Mouse (Mus musculus): Measurements from ENCODE around the gene C530008M17Rik. TPM values are rescaled to one million over a fixed set of nuclear protein-coding genes. Genes with fewer than 3 reads are reported as not detected.

C530008M17Rik gene
- polyA plus RNA-seq, 1 experiment from 2014 or later, result 13.4 TPM

DNA sequence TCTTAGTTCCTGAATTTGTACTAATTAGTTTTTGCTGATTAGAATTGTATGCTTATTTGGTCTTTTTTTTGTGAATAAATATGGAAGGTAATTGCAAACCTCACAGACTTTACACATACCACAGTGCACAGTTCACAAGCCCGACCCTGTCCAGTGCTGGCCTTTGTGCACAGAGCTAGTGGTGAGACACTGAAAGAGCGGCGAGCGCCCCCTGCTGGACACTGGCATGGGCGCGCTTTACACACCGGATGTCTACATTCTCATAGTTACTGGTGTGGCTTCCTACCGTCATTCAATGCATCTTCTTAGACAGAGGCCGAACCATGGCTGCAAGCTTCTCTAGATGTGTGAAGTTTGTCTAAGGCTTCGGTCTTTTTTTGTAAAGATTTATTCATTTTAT is 197.2 kb downstream of the C530008M17Rik start:
- no peak overlapping the region for H3K9ac ChIP-seq
- H3K4me1 ChIP-seq, result peaks cover 20% of the 10 kb centered on the region
- H3K9me3 ChIP-seq, result no peaks in the 10 kb centered on the region
- peaks cover 38% of the 10 kb centered on the region for H3K27me3 ChIP-seq
- 20% methylated on average over 10 of the region's 10 CpGs for WGBS
- no peak overlapping the region for H3K4me2 ChIP-seq
- H3K27ac ChIP-seq, result no peak overlapping the region
- H3K4me3 ChIP-seq, result no peak overlapping the region
- ATAC-seq (ENCODE audit: insufficient number of reproducible peaks, low FRiP score, low TSS enrichment, low read depth), result peak; percentile 74; the same call in 1 of the 2 replicates
- H3K36me3 ChIP-seq, result peaks cover 8% of the 10 kb centered on the region; the same call in 1 of the 2 replicates

DNA sequence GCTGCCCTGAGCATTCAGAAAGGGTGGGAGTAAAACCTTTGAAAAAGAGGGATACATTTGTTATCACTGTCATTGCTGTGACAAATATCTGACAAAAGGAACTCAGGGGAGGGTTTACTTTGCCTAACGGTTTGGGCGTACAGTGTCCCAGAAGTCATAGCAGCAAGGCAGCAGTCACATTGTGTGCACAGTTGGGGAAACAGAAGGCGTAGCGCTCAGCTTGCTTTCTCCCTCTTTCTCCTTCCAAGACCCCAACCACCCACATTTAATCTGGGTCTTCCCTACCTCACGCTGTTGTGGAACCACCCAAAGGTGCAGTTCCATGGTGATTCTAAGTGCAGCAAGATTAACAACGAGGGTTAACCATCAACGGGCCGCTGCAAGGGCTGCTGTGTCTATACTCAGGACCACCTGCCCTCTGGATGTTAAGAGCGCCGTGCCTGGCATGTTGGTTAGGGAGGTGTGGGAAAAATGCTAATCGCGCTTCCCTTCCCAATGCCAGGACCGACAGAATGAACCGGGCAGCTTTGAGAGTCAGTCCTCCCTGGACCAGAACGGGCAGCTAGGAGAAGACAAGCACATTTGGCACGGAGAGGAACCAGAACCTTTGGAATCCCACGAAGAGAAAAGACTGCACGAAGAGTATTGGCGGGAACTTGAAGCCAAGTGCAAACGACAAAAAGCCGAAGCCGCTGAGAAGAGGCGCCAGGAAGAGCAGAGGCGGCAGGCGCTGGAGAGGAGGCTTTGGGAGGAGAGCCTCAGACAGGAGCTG is 199.7 kb downstream of the C530008M17Rik start:
- H3K9me3 ChIP-seq, result no peaks in the 10 kb centered on the region
- WGBS, result 37% methylated on average over 25 of the region's 25 CpGs
- H3K4me2 ChIP-seq, result peak overlapping the region; percentile 63
- H3K36me3 ChIP-seq, result peaks cover 11% of the 10 kb centered on the region; the same call in 1 of the 2 replicates
- no peak overlapping the region for H3K9ac ChIP-seq
- no peak for ATAC-seq (ENCODE audit: insufficient number of reproducible peaks, low FRiP score, low TSS enrichment, low read depth)
- peaks cover 20% of the 10 kb centered on the region for H3K4me1 ChIP-seq
- no peak overlapping the region for H3K27ac ChIP-seq
- peaks cover 43% of the 10 kb centered on the region for H3K27me3 ChIP-seq
- peak overlapping the region; percentile 35 for H3K4me3 ChIP-seq

DNA sequence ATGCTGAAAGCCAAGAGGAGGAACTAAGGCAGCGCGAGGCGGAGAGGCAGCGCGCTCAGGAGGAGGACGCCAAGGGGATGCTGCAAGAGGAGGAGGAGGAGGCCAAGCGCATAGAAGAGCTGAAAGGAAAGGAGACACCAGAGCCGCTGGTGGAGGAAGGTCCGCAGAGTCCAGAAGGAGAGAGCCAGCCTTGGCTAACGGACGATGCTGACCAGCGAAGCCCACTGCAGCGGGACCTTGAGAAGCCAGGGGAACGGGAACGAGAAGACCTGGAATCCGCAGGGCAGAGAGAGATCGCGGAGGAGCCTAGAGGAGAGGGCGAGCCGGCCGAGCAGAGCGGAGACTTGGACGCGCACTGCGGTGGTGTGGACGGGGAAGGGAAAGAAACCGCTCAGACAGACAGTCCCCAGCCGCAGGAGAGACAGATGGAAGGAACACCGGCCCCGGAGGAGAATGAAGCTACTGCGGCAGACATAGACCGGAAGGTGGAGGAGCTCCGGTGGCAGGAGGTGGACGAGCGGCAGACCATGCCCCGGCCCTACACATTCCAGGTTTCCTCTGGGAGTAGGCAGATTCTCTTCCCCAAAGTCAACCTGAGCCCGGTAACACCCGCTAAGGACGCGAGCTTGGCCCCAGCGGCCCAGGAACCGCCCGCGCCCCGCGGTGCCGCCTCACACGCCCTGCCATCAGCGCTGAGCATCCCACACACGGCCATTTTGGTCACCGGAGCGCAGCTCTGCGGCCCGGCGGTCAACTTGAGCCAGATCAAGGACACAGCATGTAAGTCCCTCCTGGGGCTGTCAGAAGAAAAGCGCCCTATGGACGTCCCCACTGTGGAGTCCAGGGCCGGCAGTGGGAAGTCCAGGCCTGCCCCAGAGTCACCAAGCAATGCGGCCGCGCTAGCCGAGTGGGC is 201.0 kb downstream of the C530008M17Rik start:
- peak overlapping the region; percentile 63 for H3K4me2 ChIP-seq
- H3K4me3 ChIP-seq, result peak overlapping the region; percentile 35
- 31% methylated on average over 62 of the region's 62 CpGs for WGBS
- no peak overlapping the region for H3K9ac ChIP-seq
- peaks cover 11% of the 10 kb centered on the region; the same call in 1 of the 2 replicates for H3K36me3 ChIP-seq
- peaks cover 43% of the 10 kb centered on the region for H3K27me3 ChIP-seq
- H3K9me3 ChIP-seq, result no peaks in the 10 kb centered on the region
- H3K27ac ChIP-seq, result no peak overlapping the region
- no peak for ATAC-seq (ENCODE audit: insufficient number of reproducible peaks, low FRiP score, low TSS enrichment, low read depth)
- peaks cover 20% of the 10 kb centered on the region for H3K4me1 ChIP-seq

DNA sequence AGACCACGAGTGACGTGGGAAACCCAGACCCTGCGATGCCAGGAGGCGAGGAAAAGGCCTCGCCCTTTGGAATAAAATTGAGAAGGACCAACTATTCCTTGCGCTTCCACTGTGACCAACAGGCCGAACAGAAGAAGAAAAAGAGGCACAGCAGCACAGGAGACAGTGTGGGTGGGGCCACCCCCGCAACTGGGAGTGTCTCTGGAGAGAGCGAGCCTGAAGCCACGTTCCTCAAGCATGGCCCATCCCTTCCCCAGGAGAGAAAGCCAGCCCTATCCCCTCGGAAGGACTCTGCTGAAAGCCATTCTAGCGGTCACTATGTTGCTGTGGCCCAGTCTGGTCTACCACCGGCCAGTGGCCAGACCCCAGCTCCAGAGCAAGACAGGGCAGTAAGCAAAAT is 202.1 kb downstream of the C530008M17Rik start:
- Histone ChIP-seq H3K9ac (no peak overlapping the region), H3K4me2 (no peak overlapping the region)
- 76% methylated on average over 13 of the region's 13 CpGs for WGBS

DNA sequence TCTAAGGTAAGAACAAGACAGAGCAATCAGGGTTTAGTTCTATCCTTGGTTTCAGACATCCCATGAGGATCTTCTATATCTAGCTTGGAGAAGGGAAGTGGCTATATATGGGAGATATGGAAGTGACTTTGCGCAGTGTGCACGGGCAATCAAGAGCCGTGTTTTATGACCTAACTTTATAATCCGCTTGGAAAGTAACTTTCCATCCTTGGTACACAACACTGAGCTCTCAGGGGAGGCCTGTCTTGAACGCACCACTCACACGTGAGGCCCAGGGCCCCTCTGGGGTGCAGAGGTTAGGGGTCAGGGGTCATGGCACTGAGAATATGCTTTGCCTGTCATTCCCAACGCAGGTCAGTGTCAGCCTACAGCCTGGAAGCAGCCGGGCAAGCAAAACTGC is 210.5 kb downstream of the C530008M17Rik start:
- Histone ChIP-seq H3K27ac (no peak overlapping the region), H3K9me3 (no peaks in the 10 kb centered on the region), H3K4me3 (no peak overlapping the region), H3K4me1 (peaks cover 13% of the 10 kb centered on the region; the same call in 1 of the 2 replicates), H3K9ac (no peak overlapping the region), H3K27me3 (no peaks in the 10 kb centered on the region), H3K36me3 (peaks cover 15% of the 10 kb centered on the region), H3K4me2 (no peak overlapping the region)
- WGBS, result 62% methylated on average over 8 of the region's 8 CpGs
- ATAC-seq (ENCODE audit: insufficient number of reproducible peaks, low FRiP score, low TSS enrichment, low read depth), result no peak

More for the DNA sequence above, 202.1 kb downstream of the C530008M17Rik start:
- H3K4me1 ChIP-seq, result peaks cover 20% of the 10 kb centered on the region
- H3K4me3 ChIP-seq, result no peak overlapping the region
- H3K27ac ChIP-seq, result no peak overlapping the region
- peak; percentile 18; the same call in 1 of the 2 replicates for ATAC-seq (ENCODE audit: insufficient number of reproducible peaks, low FRiP score, low TSS enrichment, low read depth)
- peaks cover 43% of the 10 kb centered on the region for H3K27me3 ChIP-seq
- peaks cover 11% of the 10 kb centered on the region; the same call in 1 of the 2 replicates for H3K36me3 ChIP-seq
- H3K9me3 ChIP-seq, result no peaks in the 10 kb centered on the region

DNA sequence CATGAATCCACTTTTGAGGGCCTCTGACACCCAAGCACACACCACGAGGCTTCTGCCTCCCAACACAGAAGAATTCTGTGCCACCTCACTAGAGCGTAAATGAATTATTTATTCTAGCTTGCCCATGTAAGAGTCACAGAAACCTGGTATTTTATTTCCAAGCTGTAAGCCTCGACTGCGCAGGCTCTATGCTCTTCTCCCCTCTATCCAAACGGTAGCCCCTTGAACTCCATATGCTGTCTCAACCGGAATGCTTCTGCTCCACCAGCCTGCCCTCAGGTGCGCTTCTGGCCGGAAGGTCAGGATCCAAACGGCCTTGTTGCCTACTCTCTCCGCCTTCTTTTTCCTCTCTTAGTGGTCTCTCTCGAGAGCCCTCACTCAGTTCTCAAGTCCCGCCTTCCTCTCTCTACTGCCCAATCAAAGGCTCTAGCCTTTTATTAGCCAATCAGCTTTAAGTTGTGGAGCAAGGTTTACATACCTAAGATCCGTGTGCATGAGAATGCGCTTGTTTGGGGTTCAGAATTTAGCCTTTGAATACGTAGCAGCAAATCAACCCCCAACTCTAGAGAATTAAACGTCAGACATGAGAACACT is 212.5 kb downstream of the C530008M17Rik start:
- H3K9ac ChIP-seq, result no peak overlapping the region

DNA sequence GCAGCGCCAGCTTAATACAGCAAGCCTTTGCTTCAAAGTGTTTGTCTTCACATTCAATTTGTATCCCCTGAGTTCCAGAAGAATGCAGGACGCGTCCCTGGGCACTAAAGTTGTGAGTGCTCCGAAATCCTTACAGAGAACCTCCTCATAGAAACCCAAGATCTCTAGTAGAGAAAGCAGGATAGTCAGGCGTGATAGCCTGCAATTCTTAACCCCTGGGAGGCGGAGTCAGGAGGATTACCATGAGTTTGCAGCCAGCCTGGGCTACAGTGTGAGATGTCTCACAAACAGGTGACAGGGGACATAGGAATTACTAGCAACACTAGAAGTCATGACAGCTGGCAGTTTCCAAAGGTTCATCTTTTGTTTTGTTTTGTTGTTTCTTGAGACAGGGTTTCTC is 213.2 kb downstream of the C530008M17Rik start:
- no peak for ATAC-seq (ENCODE audit: insufficient number of reproducible peaks, low FRiP score, low TSS enrichment, low read depth)
- Histone ChIP-seq H3K4me3 (peak overlapping the region; percentile 34), H3K27me3 (no peaks in the 10 kb centered on the region), H3K9me3 (no peaks in the 10 kb centered on the region), H3K4me2 (peak overlapping the region; percentile 47), H3K27ac (no peak overlapping the region), H3K4me1 (peaks cover 13% of the 10 kb centered on the region; the same call in 1 of the 2 replicates), H3K9ac (no peak overlapping the region), H3K36me3 (peaks cover 31% of the 10 kb centered on the region)
- 63% methylated on average over 6 of the region's 6 CpGs for WGBS

More for the DNA sequence above, 212.5 kb downstream of the C530008M17Rik start:
- Histone ChIP-seq H3K27ac (no peak overlapping the region), H3K27me3 (no peaks in the 10 kb centered on the region), H3K4me2 (peak overlapping the region; percentile 47), H3K4me3 (peak overlapping the region; percentile 34), H3K9me3 (no peaks in the 10 kb centered on the region), H3K4me1 (peaks cover 13% of the 10 kb centered on the region; the same call in 1 of the 2 replicates), H3K36me3 (peaks cover 26% of the 10 kb centered on the region)
- ATAC-seq (ENCODE audit: insufficient number of reproducible peaks, low FRiP score, low TSS enrichment, low read depth), result peak; percentile 76; the same call in 1 of the 2 replicates
- 28% methylated on average over 16 of the region's 16 CpGs for WGBS

DNA sequence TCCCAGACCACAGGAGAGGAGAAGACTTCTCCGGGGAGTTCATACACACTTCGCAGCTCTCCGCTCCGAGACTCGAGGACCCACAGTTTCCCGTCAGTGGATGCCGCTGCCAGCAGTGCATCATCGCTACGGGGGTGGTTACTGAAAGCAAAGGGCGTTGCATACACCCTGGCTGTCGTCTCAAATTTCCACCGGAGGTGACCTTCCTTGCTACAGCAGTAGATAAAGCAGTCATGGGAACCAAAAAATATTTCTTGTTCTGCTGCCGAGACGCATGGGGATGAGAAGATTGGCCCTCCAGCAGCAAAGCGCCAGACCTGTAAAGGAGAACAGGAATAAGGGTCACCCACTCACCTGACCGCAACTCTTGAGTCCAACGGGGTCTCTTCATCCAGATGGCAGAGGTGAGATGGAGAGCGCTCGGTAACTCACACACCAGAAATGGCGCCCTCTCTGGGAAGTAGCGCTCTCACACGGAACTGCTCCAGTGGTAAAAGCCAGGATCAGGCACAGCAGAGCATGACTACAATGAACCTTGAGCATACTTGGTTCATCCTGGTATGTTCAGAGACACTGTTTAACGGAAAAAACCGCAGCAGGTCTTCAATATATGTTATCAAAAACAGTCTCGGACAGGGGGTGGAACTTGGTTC is 219.9 kb downstream of the C530008M17Rik start:
- Histone ChIP-seq H3K9ac (no peak overlapping the region), H3K9me3 (no peaks in the 10 kb centered on the region), H3K27ac (no peak overlapping the region), H3K36me3 (peaks cover 55% of the 10 kb centered on the region), H3K4me3 (no peak overlapping the region), H3K27me3 (no peaks in the 10 kb centered on the region), H3K4me2 (no peak overlapping the region), H3K4me1 (no peaks in the 10 kb centered on the region)
- ATAC-seq (ENCODE audit: insufficient number of reproducible peaks, low FRiP score, low TSS enrichment, low read depth), result no peak
- 90% methylated on average over 25 of the region's 25 CpGs for WGBS

DNA sequence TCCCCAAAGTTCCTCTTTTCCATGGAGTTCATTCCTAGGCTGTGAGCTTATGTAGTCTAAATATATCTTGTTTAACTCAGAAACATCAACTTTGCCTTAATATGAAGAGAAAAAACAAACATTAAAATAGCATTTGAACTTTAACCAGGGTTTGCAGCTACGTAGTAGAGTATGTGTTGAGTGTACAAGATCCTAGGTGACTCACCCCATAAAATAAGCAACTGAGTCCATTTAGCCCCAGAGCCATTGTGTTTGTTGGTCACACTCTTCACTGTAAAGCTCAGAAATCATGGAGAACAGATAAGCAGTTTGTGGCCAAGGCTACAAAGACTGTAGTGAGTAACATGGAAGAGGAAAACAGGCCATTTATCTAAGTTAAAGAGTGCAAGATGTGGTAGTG is 227.8 kb downstream of the C530008M17Rik start:
- Histone ChIP-seq H3K4me3 (no peak overlapping the region), H3K9ac (no peak overlapping the region), H3K36me3 (peaks cover 51% of the 10 kb centered on the region), H3K9me3 (no peaks in the 10 kb centered on the region), H3K27ac (no peak overlapping the region), H3K4me2 (no peak overlapping the region), H3K27me3 (no peaks in the 10 kb centered on the region), H3K4me1 (no peaks in the 10 kb centered on the region)
- WGBS, result 81% methylated on average over 1 of the region's 1 CpGs
- ATAC-seq (ENCODE audit: insufficient number of reproducible peaks, low FRiP score, low TSS enrichment, low read depth), result no peak

DNA sequence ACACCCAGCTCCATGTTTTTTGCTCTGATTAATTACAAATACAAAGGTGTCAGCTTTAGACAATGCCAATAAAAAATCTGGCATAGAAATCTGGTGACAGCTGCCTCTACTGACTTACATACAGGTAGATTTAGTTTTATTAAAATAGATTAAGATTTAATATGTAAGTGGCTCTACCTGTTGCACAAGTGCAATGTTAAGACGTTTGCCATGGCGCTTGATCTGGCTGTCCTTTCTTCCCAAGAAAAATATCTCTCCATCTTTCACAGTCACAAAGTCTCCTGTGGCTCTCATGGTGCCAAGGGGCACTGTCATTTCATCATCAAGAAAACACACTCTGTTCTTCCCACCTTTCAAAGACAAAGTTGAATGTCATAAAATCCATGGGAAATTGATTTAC is 230.7 kb downstream of the C530008M17Rik start:
- WGBS, result 93% methylated on average over 2 of the region's 2 CpGs
- no peak overlapping the region for H3K27ac ChIP-seq
- H3K4me2 ChIP-seq, result no peak overlapping the region
- H3K27me3 ChIP-seq, result no peaks in the 10 kb centered on the region
- no peak for ATAC-seq (ENCODE audit: insufficient number of reproducible peaks, low FRiP score, low TSS enrichment, low read depth)
- H3K36me3 ChIP-seq, result peaks cover 56% of the 10 kb centered on the region
- no peaks in the 10 kb centered on the region for H3K9me3 ChIP-seq
- no peak overlapping the region for H3K4me3 ChIP-seq
- H3K4me1 ChIP-seq, result no peaks in the 10 kb centered on the region
- no peak overlapping the region for H3K9ac ChIP-seq

DNA sequence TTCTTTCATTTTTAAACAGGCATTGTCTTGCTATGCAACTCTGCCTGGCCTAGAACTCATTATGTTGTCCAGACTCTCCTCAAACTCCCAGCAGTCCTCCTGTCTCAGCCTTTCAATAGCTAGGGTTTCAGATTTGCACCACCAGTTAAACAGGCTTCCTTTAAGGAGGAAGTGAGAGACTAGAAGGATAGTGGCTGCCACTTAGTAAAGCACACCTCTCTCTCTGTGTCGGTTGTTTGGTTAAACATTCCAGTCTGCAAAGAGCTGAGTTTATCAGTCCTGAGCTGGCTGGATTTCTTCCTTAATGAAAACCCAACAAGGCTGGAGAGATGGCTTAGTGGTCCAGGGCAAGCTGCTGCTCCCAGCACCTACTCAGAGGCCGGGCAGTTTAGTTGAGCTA is 236.3 kb downstream of the C530008M17Rik start:
- 87% methylated on average over 2 of the region's 2 CpGs for WGBS
- no peak for ATAC-seq (ENCODE audit: insufficient number of reproducible peaks, low FRiP score, low TSS enrichment, low read depth)
- Histone ChIP-seq H3K4me2 (no peak overlapping the region), H3K9me3 (no peaks in the 10 kb centered on the region), H3K36me3 (peaks cover 49% of the 10 kb centered on the region), H3K4me1 (no peaks in the 10 kb centered on the region), H3K9ac (no peak overlapping the region), H3K27ac (no peak overlapping the region), H3K27me3 (no peaks in the 10 kb centered on the region), H3K4me3 (no peak overlapping the region)

Measured in limb, embryonic 15.5 days (tissue).